Mouse (Mus musculus) cerebellum, adult 9-10 months (tissue): ENCODE measurements around the gene Carmil2.

ENCODE experiments used
- DNase-seq: peaks from one replicate; pipeline ENCODE4 v3.0.0; 2022

Gene Carmil2

DNA sequence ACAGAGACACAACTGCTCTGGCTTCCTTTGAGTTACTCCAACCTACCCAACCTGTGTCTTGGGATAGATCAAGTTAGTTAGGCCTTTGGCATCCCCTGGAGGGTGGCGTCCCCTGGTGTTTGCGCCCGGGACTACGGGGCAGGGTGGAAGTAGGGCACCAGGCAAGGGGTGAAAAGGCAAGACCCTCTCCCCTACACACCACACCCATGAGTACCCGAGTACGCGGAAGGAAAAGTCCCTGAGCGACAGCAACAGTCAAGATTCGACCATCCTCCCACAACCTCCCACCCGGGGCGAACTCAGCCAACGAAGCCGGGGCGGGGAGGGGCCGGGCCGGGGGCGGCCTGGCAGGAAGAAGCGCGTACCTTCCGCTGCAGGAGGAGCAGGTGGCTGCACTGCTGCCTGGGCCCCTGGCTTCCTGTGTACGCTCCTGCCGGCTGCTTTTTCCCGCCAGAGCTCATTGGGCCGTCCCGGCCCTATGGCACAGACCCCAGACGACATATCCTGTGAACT is at the start of gene Carmil2:
Gene Carmil2 (plus strand): TSS at position 479 of the 513 bp plus-strand sequence.
- DNase-seq = peak; percentile 55

DNA sequence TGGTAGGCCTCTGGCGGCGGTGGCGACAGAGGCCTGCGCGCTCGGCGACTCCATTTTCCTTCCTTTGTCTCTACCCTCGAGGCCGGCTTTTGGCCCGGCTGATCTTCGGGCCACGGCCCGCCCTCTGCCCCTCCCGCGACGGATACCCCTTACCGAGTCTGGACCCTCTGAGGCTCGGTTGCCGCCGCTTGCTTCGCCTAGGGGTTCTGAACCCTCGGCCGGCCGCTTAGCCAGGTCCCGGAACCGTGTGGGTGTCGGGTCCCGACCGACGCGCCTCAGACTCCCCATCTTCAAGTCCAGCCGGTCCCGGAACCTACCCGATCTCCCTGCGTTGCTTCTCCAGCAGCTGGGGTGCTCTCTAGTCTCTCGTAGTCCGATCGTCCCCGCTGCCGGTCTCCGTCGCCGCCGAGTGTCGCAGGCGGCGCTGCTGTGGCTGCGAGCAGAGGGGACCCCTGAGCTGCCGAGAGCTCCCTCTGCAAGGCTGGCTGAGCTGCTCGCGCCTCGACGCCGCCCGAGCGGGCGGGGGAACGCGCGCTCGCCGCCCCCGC is 49.0 kb upstream of the Carmil2 start, which contains the start of gene Agrp:
Gene Agrp (minus strand): TSS at position 431 of the 548 bp plus-strand sequence.
- DNase-seq = peak; percentile 74

- no peak for DNase-seq
Measured at GRCm38 (mm10) chr8:105637601-105638041, 48.5 kb upstream of the Carmil2 start.

- no peak for DNase-seq
Measured at GRCm38 (mm10) chr8:105638510-105638909, 47.6 kb upstream of the Carmil2 start.

DNA sequence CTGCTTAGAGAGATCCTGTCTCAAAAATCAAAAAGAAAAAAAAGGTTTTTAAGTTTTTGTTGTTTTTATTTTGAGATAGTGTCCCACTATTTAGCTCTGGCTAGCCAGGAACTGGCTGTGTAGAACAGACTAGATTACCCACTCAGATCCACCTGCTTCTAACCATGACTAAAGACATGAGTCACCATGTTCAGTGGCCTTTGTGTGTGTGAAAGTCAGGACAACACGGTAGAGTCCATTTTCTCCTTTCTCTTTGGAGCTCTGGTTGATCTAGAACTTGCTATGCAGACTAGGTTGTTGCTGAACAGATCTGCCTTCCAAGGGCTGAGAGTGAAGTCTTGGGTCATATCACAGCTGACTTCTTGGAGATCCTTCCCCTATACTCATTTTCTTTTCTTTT is 46.2 kb upstream of the Carmil2 start:
- DNase-seq = no peak

DNA sequence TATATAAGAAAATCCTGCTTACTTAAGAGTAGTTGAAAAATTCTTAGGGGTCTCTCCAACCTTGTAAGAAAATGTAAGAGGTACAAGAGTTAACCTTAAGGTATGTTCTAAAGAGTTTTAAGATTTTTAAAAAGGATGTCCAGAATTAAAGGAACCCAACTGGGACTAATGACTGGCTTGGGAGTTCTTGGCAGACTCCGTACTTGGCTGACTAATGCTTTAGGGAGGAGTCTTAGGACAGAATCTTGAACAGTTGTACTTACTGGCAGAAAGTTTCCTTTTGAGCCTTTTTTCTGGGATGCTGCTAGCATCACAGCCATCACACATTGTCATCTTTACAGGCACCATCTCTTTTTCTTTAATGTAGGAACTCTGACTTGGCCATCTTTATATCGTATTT is 45.6 kb upstream of the Carmil2 start:
- DNase-seq = no peak

- DNase-seq = no peak
Measured at GRCm38 (mm10) chr8:105645205-105645604, 40.9 kb upstream of the Carmil2 start.

- no peak for DNase-seq
Measured at GRCm38 (mm10) chr8:105648929-105649328, 37.1 kb upstream of the Carmil2 start.

DNA sequence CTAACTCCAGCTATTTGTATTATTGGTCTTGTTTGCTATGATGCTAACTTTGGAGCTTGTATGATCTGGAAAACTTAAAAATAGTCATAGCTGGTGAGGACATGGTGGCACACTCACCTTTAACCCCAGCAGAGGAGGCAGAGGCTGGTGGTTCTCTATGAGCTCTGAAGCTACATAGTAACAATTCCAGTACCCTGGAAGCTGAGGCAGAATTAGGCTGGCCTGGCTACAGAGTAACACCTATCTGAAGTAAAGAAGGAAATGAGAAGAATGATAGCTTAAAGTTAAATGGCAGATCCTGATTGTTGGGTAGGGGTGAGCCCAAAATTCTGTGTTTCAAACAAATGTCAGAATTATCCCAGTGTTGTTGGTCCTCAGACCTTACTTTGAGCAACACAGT is 28.4 kb upstream of the Carmil2 start:
- DNase-seq = no peak

DNA sequence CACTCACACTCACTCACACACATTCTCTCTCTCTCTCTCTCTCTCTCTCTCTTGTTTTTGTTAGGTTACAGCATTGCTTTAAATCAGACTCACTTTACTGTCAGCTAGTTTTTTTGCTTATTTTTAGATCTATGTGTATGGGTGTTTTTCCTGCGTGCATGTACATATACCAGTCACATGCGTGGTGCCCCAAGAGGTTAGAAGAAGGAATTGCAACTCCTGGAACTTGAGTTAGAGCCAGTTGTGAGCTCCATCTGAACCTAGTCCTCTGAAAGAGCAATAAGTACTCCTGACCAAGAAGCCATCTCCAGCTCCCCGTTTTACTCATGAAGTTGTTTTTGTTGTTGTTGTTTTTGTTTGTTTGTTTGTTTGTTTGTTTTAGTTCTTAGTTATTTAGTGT is 24.9 kb upstream of the Carmil2 start:
- peak; percentile 58 for DNase-seq

GRCm38 (mm10) chr8:105677891-105678290 is 8.2 kb upstream of the Carmil2 start:
- no peak for DNase-seq

- no peak for DNase-seq
Measured at GRCm38 (mm10) chr8:105685325-105685724, 749 bp upstream of the Carmil2 start.

DNA sequence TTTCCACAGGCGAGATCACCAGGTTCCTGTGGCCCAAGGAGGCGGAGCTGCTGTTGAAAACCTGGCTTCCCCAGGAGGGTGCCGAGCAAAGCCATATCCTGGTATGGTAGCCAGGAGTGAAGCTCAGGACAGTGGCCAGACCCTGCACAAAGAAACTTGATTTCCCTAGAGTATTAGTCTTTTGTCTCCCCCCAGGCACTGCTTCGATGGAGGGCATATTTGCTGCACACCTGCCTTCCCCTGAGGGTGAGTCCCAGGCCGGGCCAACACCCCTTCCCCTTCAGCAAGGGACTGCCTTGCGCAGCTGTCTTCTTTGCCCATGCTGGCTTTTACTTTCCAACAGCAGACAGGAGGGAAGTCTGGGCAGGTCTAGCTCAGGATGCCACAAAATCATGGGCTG is 477 bp downstream of the Carmil2 start:
- DNase-seq = no peak

DNA sequence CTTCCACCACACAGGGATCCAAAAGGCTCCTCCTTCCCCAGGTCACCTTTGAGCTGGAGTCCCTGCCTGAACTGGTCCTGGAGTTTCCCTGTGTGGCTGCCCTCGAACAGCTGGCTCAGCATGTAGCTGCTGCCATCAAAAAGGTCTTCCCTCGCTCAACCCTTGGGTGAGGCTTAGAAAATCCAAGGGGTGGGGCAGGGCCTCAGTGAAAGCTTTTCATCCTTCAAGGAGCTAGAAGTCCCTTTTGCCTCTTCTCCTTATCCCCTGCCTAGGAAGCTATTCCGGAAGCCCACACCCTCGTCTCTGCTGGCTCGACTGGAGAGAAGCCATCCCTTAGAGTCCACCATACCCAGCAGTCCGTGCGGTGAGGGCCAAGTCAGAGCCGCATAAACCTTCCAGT is 1.4 kb downstream of the Carmil2 start:
- no peak for DNase-seq

- DNase-seq = no peak
Measured at GRCm38 (mm10) chr8:105688242-105688752, 2.2 kb downstream of the Carmil2 start.

- peak; percentile 9 for DNase-seq
Measured at GRCm38 (mm10) chr8:105689256-105689982, 3.3 kb downstream of the Carmil2 start.

GRCm38 (mm10) chr8:105689983-105690360 is 3.9 kb downstream of the Carmil2 start:
- no peak for DNase-seq

- no peak for DNase-seq
Measured at GRCm38 (mm10) chr8:105690978-105691377, 4.9 kb downstream of the Carmil2 start.

- DNase-seq = peak; percentile 52
Measured at GRCm38 (mm10) chr8:105692449-105693182, 6.5 kb downstream of the Carmil2 start.

DNA sequence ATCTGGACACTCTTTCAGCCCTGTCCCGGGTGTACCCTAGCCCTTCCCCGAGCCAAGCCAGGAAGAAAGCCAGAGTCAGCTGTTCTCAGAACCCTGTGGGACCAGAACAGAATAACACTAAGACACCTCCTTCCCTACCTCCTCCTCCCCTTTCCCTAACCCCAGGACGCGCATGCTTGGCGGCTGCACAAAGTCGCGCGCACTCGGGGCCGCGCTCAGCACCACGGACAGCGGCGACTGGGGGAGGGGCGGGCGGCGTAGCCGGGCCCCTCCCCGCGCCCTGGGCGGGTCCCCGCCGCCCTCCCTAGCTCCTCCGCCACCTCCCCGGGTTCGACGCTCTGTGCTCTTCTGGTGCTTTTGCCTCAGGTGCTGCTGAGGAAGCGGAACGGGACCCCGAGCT is 7.6 kb downstream of the Carmil2 start:
- DNase-seq = peak; percentile 87

DNA sequence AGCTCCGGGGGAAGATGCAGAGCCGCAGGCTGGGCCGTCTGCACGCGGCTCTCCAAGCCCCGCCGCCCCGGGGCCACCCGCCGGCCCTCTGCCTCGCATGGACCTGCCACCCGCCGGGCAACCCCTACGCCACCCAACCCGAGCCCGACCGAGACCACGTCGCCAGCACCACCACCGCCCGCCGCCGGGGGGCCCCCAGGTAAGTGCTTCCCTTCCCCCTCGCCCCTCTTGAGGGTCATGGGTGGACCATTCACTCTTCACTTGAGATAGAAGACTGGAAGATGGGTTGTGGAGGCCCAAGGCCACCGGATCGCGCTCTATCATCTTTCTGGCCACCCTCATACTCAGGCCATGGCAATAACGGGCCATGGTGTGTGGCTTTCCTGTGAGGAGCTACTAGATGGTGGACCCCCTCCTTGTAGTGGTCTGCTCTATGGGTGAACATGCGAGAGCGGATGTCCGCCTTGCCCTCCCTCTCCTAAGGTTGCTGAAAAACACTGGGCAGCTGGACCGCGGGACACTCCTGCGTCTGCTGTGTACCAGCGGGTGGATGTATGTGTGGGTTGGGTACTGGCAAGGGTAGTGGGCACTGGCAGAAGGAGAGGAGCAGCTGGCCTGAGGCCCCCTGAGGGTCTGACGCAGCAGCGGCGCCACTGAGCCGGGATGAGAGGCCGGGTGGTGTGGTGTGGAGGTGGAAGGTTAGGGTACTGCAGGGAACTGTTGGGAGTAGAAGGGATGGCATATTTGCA is 8.2 kb downstream of the Carmil2 start:
- DNase-seq = peak; percentile 80

GRCm38 (mm10) chr8:105695080-105695780 is 9.2 kb downstream of the Carmil2 start:
- no peak for DNase-seq
